In genomic region chr8:17590135-17590534, GRCm38 (mm10) we compare ENCODE assay signal across 30 mouse cellular contexts.
DNase-seq lines count a peak whose midpoint lies in the region; ATAC-seq and TF ChIP-seq lines count a peak whose summit lies in the region.
"Had no signal": no experiment of that assay in that cellular context is flagged by ENCODE, and none has a peak within 500 bp of the region (broad histone marks: within the 10 kb centered on the region; RNA-seq: fewer than 3 reads in every experiment).

No protein-coding gene starts in this region.

- no peak for TF ChIP-seq EP300 in lung, postnatal 0 days (IDR thresholded peaks at IDR 0.05)

- no peaks in the 10 kb centered on the region for H3K27me3 ChIP-seq in heart, embryonic 12.5 days (replicated peaks)
- H3K27me3 ChIP-seq in lung, postnatal 0 days (replicated peaks; ENCODE audit: insufficient read depth, low read length) = no peaks in the 10 kb centered on the region
- no peaks in the 10 kb centered on the region for H3K27me3 ChIP-seq in intestine, embryonic 15.5 days (replicated peaks)
- no peaks in the 10 kb centered on the region for H3K27me3 ChIP-seq in intestine, postnatal 0 days (replicated peaks; ENCODE audit: control insufficient read depth, insufficient read depth, low read length)
- H3K27me3 ChIP-seq: embryonic facial prominence, embryonic 15.5 days; forebrain, embryonic 13.5 days; hindbrain, embryonic 15.5 days; liver, embryonic 12.5 days; midbrain, embryonic 15.5 days had no signal

- no peak for TF ChIP-seq CTCF in lung, postnatal 0 days (IDR thresholded peaks at IDR 0.05)
- TF ChIP-seq CTCF in intestine, postnatal 0 days (IDR thresholded peaks at IDR 0.05; ENCODE audit: low read depth) = no peak

- peak; percentile 3 to 14 for DNase-seq in heart, adult 18-20 months
- peak; percentile 6 for DNase-seq in lung, postnatal 0 days (ENCODE audit: low spot score)
- no peak for DNase-seq in lung, postnatal 14 days
- DNase-seq in lung, postnatal 25 days (ENCODE audit: low spot score) = peak; percentile 8
- DNase-seq: adrenal gland, adult 2 months; adrenal gland, postnatal 36 days; cerebellum, adult 2 months; cerebellum, postnatal 25 days; gastrocnemius, postnatal 10 days; kidney, adult 2 months; kidney, postnatal 4 days; liver, postnatal 0 days; right cerebral cortex, postnatal 25 days; spleen, adult 18-20 months; thymus, postnatal 25 days had no signal

- H3K9ac ChIP-seq in heart, embryonic 12.5 days = no peak overlapping the region
- H3K9ac ChIP-seq in lung, postnatal 0 days (replicated peaks; ENCODE audit: low read depth) = no peak overlapping the region
- H3K9ac ChIP-seq in intestine, embryonic 15.5 days = no peak overlapping the region
- no peak overlapping the region for H3K9ac ChIP-seq in intestine, postnatal 0 days (ENCODE audit: low read depth, low read length)
- H3K9ac ChIP-seq: embryonic facial prominence, embryonic 15.5 days; forebrain, embryonic 13.5 days; hindbrain, embryonic 15.5 days; liver, embryonic 12.5 days; liver, postnatal 0 days; midbrain, embryonic 15.5 days had no signal

- no peak overlapping the region for H3K4me2 ChIP-seq in heart, embryonic 12.5 days
- no peak overlapping the region for H3K4me2 ChIP-seq in lung, postnatal 0 days (replicated peaks; ENCODE audit: low read depth, low read length)
- no peak overlapping the region for H3K4me2 ChIP-seq in intestine, embryonic 15.5 days (replicated peaks)
- H3K4me2 ChIP-seq in intestine, postnatal 0 days (replicated peaks; ENCODE audit: low read depth) = no peak overlapping the region
- H3K4me2 ChIP-seq: embryonic facial prominence, embryonic 15.5 days; forebrain, embryonic 13.5 days; hindbrain, embryonic 15.5 days; liver, embryonic 12.5 days; midbrain, embryonic 15.5 days had no signal

- 55% methylated on average over 3 of the region's 3 CpGs for WGBS in heart, embryonic 12.5 days
- 39% methylated on average over 3 of the region's 3 CpGs for WGBS in lung, postnatal 0 days
- WGBS in intestine, embryonic 15.5 days = 44% methylated on average over 3 of the region's 3 CpGs
- WGBS in intestine, postnatal 0 days = 49% methylated on average over 3 of the region's 3 CpGs

- H3K36me3 ChIP-seq in heart, embryonic 12.5 days = no peaks in the 10 kb centered on the region
- no peaks in the 10 kb centered on the region for H3K36me3 ChIP-seq in lung, postnatal 0 days (ENCODE audit: insufficient read depth, low read length)
- H3K36me3 ChIP-seq in intestine, embryonic 15.5 days = no peaks in the 10 kb centered on the region
- H3K36me3 ChIP-seq in intestine, postnatal 0 days (ENCODE audit: control insufficient read depth, insufficient read depth) = no peaks in the 10 kb centered on the region
- H3K36me3 ChIP-seq: embryonic facial prominence, embryonic 10.5 days; embryonic facial prominence, embryonic 15.5 days; hindbrain, embryonic 10.5 days; hindbrain, embryonic 15.5 days; liver, embryonic 12.5 days; midbrain, embryonic 10.5 days; midbrain, embryonic 15.5 days had no signal

- H3K27ac ChIP-seq in heart, embryonic 12.5 days (ENCODE audit: poor library complexity, severe bottlenecking) = no peak overlapping the region
- no peak overlapping the region for H3K27ac ChIP-seq in lung, postnatal 0 days (ENCODE audit: low read length)
- no peak overlapping the region for H3K27ac ChIP-seq in intestine, embryonic 15.5 days
- no peak overlapping the region for H3K27ac ChIP-seq in intestine, postnatal 0 days (ENCODE audit: low read depth, low read length)
- H3K27ac ChIP-seq: embryonic facial prominence, embryonic 10.5 days; embryonic facial prominence, embryonic 15.5 days; forebrain, embryonic 13.5 days; hindbrain, embryonic 10.5 days; hindbrain, embryonic 15.5 days; kidney, postnatal 0 days; liver, embryonic 12.5 days; midbrain, embryonic 10.5 days; midbrain, embryonic 15.5 days had no signal

- no peak for ATAC-seq in heart, embryonic 12.5 days (ENCODE audit: insufficient number of reproducible peaks, low FRiP score)
- no peak; the same call in 1 of the 2 replicates for ATAC-seq in lung, postnatal 0 days
- ATAC-seq in intestine, embryonic 15.5 days = no peak
- ATAC-seq in intestine, postnatal 0 days = no peak
- ATAC-seq: activated CD4-positive, CD25-positive, alpha-beta regulatory T cell, adult 4 months; CD4-positive, CD25-positive, alpha-beta regulatory T cell, adult 4 months; forebrain, embryonic 13.5 days; inflammation-experienced regulatory T-cells, adult 6 months; liver, embryonic 12.5 days; liver, postnatal 0 days; midbrain, embryonic 15.5 days had no signal

- no peaks in the 10 kb centered on the region for H3K4me1 ChIP-seq in heart, embryonic 12.5 days (replicated peaks)
- no peaks in the 10 kb centered on the region for H3K4me1 ChIP-seq in lung, postnatal 0 days (ENCODE audit: insufficient read depth, low read depth, low read length)
- H3K4me1 ChIP-seq in intestine, embryonic 15.5 days (replicated peaks) = no peaks in the 10 kb centered on the region
- H3K4me1 ChIP-seq in intestine, postnatal 0 days (replicated peaks; ENCODE audit: control insufficient read depth, insufficient read depth, low read length) = no peaks in the 10 kb centered on the region
- H3K4me1 ChIP-seq: embryonic facial prominence, embryonic 10.5 days; embryonic facial prominence, embryonic 15.5 days; hindbrain, embryonic 10.5 days; hindbrain, embryonic 15.5 days; liver, embryonic 12.5 days; midbrain, embryonic 10.5 days; midbrain, embryonic 15.5 days had no signal

- H3K9me3 ChIP-seq in heart, embryonic 12.5 days (replicated peaks) = no peaks in the 10 kb centered on the region
- H3K9me3 ChIP-seq in lung, postnatal 0 days (ENCODE audit: low read length) = no peaks in the 10 kb centered on the region
- H3K9me3 ChIP-seq in intestine, embryonic 15.5 days = no peaks in the 10 kb centered on the region
- no peaks in the 10 kb centered on the region for H3K9me3 ChIP-seq in intestine, postnatal 0 days (ENCODE audit: control insufficient read depth)
- H3K9me3 ChIP-seq: embryonic facial prominence, embryonic 10.5 days; embryonic facial prominence, embryonic 15.5 days; forebrain, embryonic 13.5 days; hindbrain, embryonic 10.5 days; hindbrain, embryonic 15.5 days; liver, embryonic 12.5 days; midbrain, embryonic 10.5 days; midbrain, embryonic 15.5 days had no signal

- H3K4me3 ChIP-seq in heart, embryonic 12.5 days = no peak overlapping the region
- no peak overlapping the region for H3K4me3 ChIP-seq in lung, postnatal 0 days (ENCODE audit: low read depth, low read length)
- no peak overlapping the region for H3K4me3 ChIP-seq in intestine, embryonic 15.5 days (replicated peaks)
- H3K4me3 ChIP-seq in intestine, postnatal 0 days (ENCODE audit: low read depth, low read length) = no peak overlapping the region
- H3K4me3 ChIP-seq: embryonic facial prominence, embryonic 10.5 days; embryonic facial prominence, embryonic 15.5 days; forebrain, embryonic 13.5 days; hindbrain, embryonic 10.5 days; hindbrain, embryonic 15.5 days; liver, embryonic 12.5 days; midbrain, embryonic 10.5 days; midbrain, embryonic 15.5 days had no signal
